Mouse (Mus musculus) cerebellum, adult 18-20 months (tissue): ENCODE results near the gene Car4.

ENCODE experiments used
- DNase-seq, 2 experiments: peaks; one replicate each; pipeline ENCODE4 v3.0.0; 2021

The Car4 gene

GRCm38 (mm10) chr11:84959181-84959580, 1.6 kb downstream of the Car4 start:
- peak in 1 of 2 experiments; percentile 43 for DNase-seq

- peak; percentile 76 to 80 for DNase-seq
Observed at GRCm38 (mm10) chr11:84959701-84960181, 2.2 kb downstream of the Car4 start.

- DNase-seq: peak in 1 of 2 experiments; percentile 54
Observed at GRCm38 (mm10) chr11:84960291-84960690, 2.7 kb downstream of the Car4 start.

- peak; percentile 84 to 96 for DNase-seq
Observed at GRCm38 (mm10) chr11:84960780-84961179, 3.2 kb downstream of the Car4 start.

- peak in 1 of 2 experiments; percentile 31 for DNase-seq
Observed at GRCm38 (mm10) chr11:84961571-84961970, 4.0 kb downstream of the Car4 start.

GRCm38 (mm10) chr11:84962536-84962935, 5.0 kb downstream of the Car4 start:
- DNase-seq: peak in 1 of 2 experiments; percentile 34

GRCm38 (mm10) chr11:84963556-84963955, 6.0 kb downstream of the Car4 start:
- no peak for DNase-seq

GRCm38 (mm10) chr11:84966696-84967095, 9.1 kb downstream of the Car4 start:
- peak in 1 of 2 experiments; percentile 19 for DNase-seq

- DNase-seq: no peak
Observed at GRCm38 (mm10) chr11:84967113-84967512, 9.5 kb downstream of the Car4 start.

- DNase-seq: no peak
Observed at GRCm38 (mm10) chr11:84968309-84968708, 10.7 kb downstream of the Car4 start.

GRCm38 (mm10) chr11:84968775-84969174, 11.2 kb downstream of the Car4 start:
- peak; percentile 44 to 60 for DNase-seq

GRCm38 (mm10) chr11:84972067-84972466, 14.5 kb downstream of the Car4 start:
- peak; percentile 36 to 60 for DNase-seq

GRCm38 (mm10) chr11:84973661-84974060, 16.1 kb downstream of the Car4 start:
- DNase-seq: no peak

- no peak for DNase-seq
Observed at GRCm38 (mm10) chr11:84974582-84974981, 17.0 kb downstream of the Car4 start.

GRCm38 (mm10) chr11:84976706-84977105, 19.1 kb downstream of the Car4 start:
- DNase-seq: no peak

- no peak for DNase-seq
Observed at GRCm38 (mm10) chr11:84977385-84977952, 19.9 kb downstream of the Car4 start.

- peak; percentile 64 to 66 for DNase-seq
Observed at GRCm38 (mm10) chr11:84978113-84978512, 20.5 kb downstream of the Car4 start.

GRCm38 (mm10) chr11:84979351-84979750, 21.8 kb downstream of the Car4 start:
- no peak for DNase-seq

- DNase-seq: no peak
Observed at GRCm38 (mm10) chr11:84980697-84981096, 23.1 kb downstream of the Car4 start.

- no peak for DNase-seq
Observed at GRCm38 (mm10) chr11:84985421-84985820, 27.8 kb downstream of the Car4 start.

GRCm38 (mm10) chr11:84988341-84988919, 30.8 kb downstream of the Car4 start:
- DNase-seq: no peak

GRCm38 (mm10) chr11:84992996-84993395, 35.4 kb downstream of the Car4 start:
- DNase-seq: no peak

GRCm38 (mm10) chr11:84995241-84995640, 37.7 kb downstream of the Car4 start:
- no peak for DNase-seq

- DNase-seq: no peak
Observed at GRCm38 (mm10) chr11:85003566-85003965, 46.0 kb downstream of the Car4 start.

GRCm38 (mm10) chr11:85013121-85013520, 55.5 kb downstream of the Car4 start:
- DNase-seq: no peak
